In the genomic region with DNA sequence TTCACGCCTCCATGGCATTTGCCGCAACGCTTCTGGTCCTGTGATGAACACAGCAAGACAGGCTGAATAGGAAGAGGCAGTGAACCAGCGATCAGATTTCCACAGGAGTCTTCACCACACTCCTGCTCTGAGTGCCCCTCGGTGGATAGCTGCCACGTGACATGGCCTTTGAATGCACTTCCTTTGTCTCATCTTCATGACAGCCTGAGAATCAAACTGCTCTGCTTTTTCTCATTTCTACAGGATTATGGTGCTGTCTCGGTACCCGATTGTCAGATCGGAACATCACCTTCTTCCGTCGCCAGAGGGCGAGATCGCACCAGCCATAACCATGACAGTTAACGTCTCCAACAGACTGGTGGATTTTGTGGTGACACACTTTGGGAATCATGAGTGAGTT, we compare ENCODE assay signal across 9 mouse cellular contexts. TPM values are rescaled to one million over a fixed set of nuclear protein-coding genes. Genes with fewer than 3 reads are reported as not detected.
A peak's percentile ranks its signal among the peaks of the same experiment; 100 is the strongest.
DNase-seq lines count a peak whose midpoint lies in the region; ATAC-seq and TF ChIP-seq lines count a peak whose summit lies in the region.
"Had no signal": no experiment of that assay in that cellular context is flagged by ENCODE, and none has a peak within 500 bp of the region (broad histone marks: within the 10 kb centered on the region; RNA-seq: fewer than 3 reads in every experiment).

No protein-coding gene starts in this region.

- no peaks in the 10 kb centered on the region for H3K27me3 ChIP-seq in ES-Bruce4 (ENCODE audit: control insufficient read depth, insufficient read depth, low read length, poor library complexity, severe bottlenecking)
- no peaks in the 10 kb centered on the region for H3K27me3 ChIP-seq in forebrain, embryonic 10.5 days (ENCODE audit: poor library complexity, severe bottlenecking)
- H3K27me3 ChIP-seq in lung, embryonic 15.5 days = 0 out of 2 replicates have a peak, but pooled peaks cover 5% of the 10 kb centered on the region
- H3K27me3 ChIP-seq: heart, embryonic 15.5 days had no signal

- TF ChIP-seq POLR2A in ES-Bruce4 (IDR thresholded peaks at IDR 0.05; ENCODE audit: insufficient read depth, low read length) = no peak

- DNase-seq in brain, adult 2 months (ENCODE audit: low read depth, low spot score) = peak; percentile 84
- peak; percentile 67 for DNase-seq in forebrain, embryonic 10.5 days (ENCODE audit: extremely low spot score, low spot score)
- DNase-seq in heart, postnatal 14 days = peak; percentile 78 to 85
- DNase-seq in layer of hippocampus, adult 18-20 months (ENCODE audit: low spot score in 2 of 2) = peak; percentile 84 to 95
- peak; percentile 63 for DNase-seq in retina, postnatal 7 days (ENCODE audit: low read depth, low spot score)
- peak; percentile 45 for DNase-seq in urinary bladder, adult 2 months (ENCODE audit: low spot score)

- H3K4me3 ChIP-seq in ES-Bruce4 (ENCODE audit: low read depth, low read length) = no peak overlapping the region
- no peak overlapping the region for H3K4me3 ChIP-seq in forebrain, embryonic 10.5 days
- H3K4me3 ChIP-seq in lung, embryonic 15.5 days = no peak overlapping the region
- H3K4me3 ChIP-seq: heart, embryonic 15.5 days had no signal

- 27% methylated on average over 14 of the region's 14 CpGs for WGBS in forebrain, embryonic 10.5 days
- WGBS in lung, embryonic 15.5 days = 21% methylated on average over 14 of the region's 14 CpGs

- H3K27ac ChIP-seq in ES-Bruce4 (ENCODE audit: insufficient read depth, low read length) = no peak overlapping the region
- no peak overlapping the region for H3K27ac ChIP-seq in forebrain, embryonic 10.5 days
- no peak overlapping the region for H3K27ac ChIP-seq in lung, embryonic 15.5 days
- H3K27ac ChIP-seq: heart, embryonic 15.5 days had no signal

- H3K9ac ChIP-seq in ES-Bruce4 (ENCODE audit: low read depth, poor library complexity, severe bottlenecking) = no peak overlapping the region
- no peak overlapping the region for H3K9ac ChIP-seq in lung, embryonic 15.5 days
- H3K9ac ChIP-seq: heart, embryonic 15.5 days had no signal

- H3K36me3 ChIP-seq in ES-Bruce4 (ENCODE audit: control insufficient read depth, insufficient read depth, low read length, poor library complexity, severe bottlenecking) = no peaks in the 10 kb centered on the region
- H3K36me3 ChIP-seq in forebrain, embryonic 10.5 days (replicated peaks) = no peaks in the 10 kb centered on the region
- no peaks in the 10 kb centered on the region for H3K36me3 ChIP-seq in lung, embryonic 15.5 days
- H3K36me3 ChIP-seq: heart, embryonic 15.5 days had no signal

- TF ChIP-seq CTCF in ES-Bruce4 (IDR thresholded peaks at IDR 0.05; ENCODE audit: low read depth, low read length) = peak; percentile 88

- no peak for TF ChIP-seq EP300 in ES-Bruce4 (IDR thresholded peaks at IDR 0.05; ENCODE audit: insufficient read depth, low read depth, low read length)

- intact Hi-C loops in heart, postnatal 14 days (cut with DNase I) = loop anchor here (1.0 to 5.0 kb wide), 3 partner anchors 111 to 207 kb away; no protein-coding TSS in a partner anchor

- no peaks in the 10 kb centered on the region for H3K9me3 ChIP-seq in ES-Bruce4 (replicated peaks; ENCODE audit: control insufficient read depth, insufficient read depth, low read length, poor library complexity, severe bottlenecking)
- no peaks in the 10 kb centered on the region for H3K9me3 ChIP-seq in forebrain, embryonic 10.5 days
- H3K9me3 ChIP-seq in lung, embryonic 15.5 days = no peaks in the 10 kb centered on the region
- H3K9me3 ChIP-seq: heart, embryonic 15.5 days had no signal

- ATAC-seq in lung, embryonic 15.5 days (ENCODE audit: borderline replicate concordance, extremely low read depth, low FRiP score, low TSS enrichment) = 0 out of 2 replicates have a peak, but pooled peaks have one; percentile 62

- no peaks in the 10 kb centered on the region for H3K4me1 ChIP-seq in ES-Bruce4 (ENCODE audit: control insufficient read depth, insufficient read depth, low read length)
- 0 out of 2 replicates have a peak, but pooled peaks cover 3% of the 10 kb centered on the region for H3K4me1 ChIP-seq in forebrain, embryonic 10.5 days
- H3K4me1 ChIP-seq in lung, embryonic 15.5 days = no peaks in the 10 kb centered on the region

- H3K4me2 ChIP-seq in lung, embryonic 15.5 days = no peak overlapping the region
- H3K4me2 ChIP-seq: heart, embryonic 15.5 days had no signal

RNA-seq across cellular contexts. Expression of a gene that starts 25.7 kb away (rescaled TPM):
- not detected in 2 replicates for polyA plus RNA-seq in ES-Bruce4 (2011; ENCODE audit: insufficient read depth, insufficient read length, low read depth, missing spikeins)
- polyA plus RNA-seq in forebrain, embryonic 10.5 days (2016; fragmentation: Nextera tagmentation; extraction: Ambion mirVana) = not detected in 2 replicates
- not detected for total RNA-seq in heart, postnatal 14 days (2021)
- total RNA-seq in layer of hippocampus, adult 18-20 months (2021) = under 1 TPM; 0.68 to 0.89 TPM
- not detected in 2 replicates for polyA plus RNA-seq in lung, embryonic 15.5 days (2015; fragmentation: Nextera tagmentation; extraction: Ambion mirVana)
- polyA plus RNA-seq in urinary bladder, adult 2 months (2012; rRNA removed) = 0.16 and 0.50 TPM in 2 replicates
- polyA plus RNA-seq: heart, embryonic 15.5 days had no signal

RNA-seq across cellular contexts. Expression of a gene that starts 49.2 kb away (rescaled TPM):
- polyA plus RNA-seq in ES-Bruce4 (2011; ENCODE audit: insufficient read depth, insufficient read length, low read depth, missing spikeins) = 32.9 and 34.1 TPM in 2 replicates
- 49.6 and 50.8 TPM in 2 replicates for polyA plus RNA-seq in forebrain, embryonic 10.5 days (2016; fragmentation: Nextera tagmentation; extraction: Ambion mirVana)
- 10 to 100 TPM; 15.1 to 17.9 TPM for total RNA-seq in heart, postnatal 14 days (2021)
- 100 to 1,000 TPM; 120 to 121 TPM for total RNA-seq in layer of hippocampus, adult 18-20 months (2021)
- 21.3 and 22.8 TPM in 2 replicates for polyA plus RNA-seq in lung, embryonic 15.5 days (2015; fragmentation: Nextera tagmentation; extraction: Ambion mirVana)
- polyA plus RNA-seq in urinary bladder, adult 2 months (2012; rRNA removed) = 12.9 and 16.1 TPM in 2 replicates
